Mouse (Mus musculus): ENCODE data around the gene Psmd5. TPM values are rescaled to one million over a fixed set of nuclear protein-coding genes. Genes with fewer than 3 reads are reported as not detected.
"Not testable (repeated sequence)": the region's sequence is repeated elsewhere in the genome, so short reads cannot be mapped to it uniquely, and the experiment has no call there.

Gene Psmd5
- total RNA-seq, 2 experiments from 2014 or later: 31.9 to 35.7 TPM

DNA sequence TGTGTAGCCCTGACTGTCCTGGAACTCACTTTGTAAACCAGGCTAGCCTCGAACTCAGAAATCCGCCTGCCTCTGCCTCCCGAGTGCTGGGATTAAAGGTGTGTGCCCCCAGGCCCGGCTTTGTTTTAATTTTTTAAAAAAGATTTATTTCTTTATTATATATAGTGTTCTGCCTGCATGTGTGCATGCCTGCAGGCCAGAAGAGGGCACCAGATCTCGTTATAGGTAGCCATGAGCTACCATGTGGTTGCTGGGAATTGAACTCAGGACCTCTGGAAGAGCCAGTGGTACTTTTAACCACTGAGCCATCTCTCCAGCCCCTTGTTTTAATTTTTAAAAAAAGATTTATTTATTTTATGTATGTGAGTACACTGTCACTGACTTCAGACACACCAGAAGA lies 34.6 kb downstream of the Psmd5 start:
- peak; percentile 19 for TF ChIP-seq CTCF (IDR thresholded peaks at IDR 0.05)
- intact Hi-C loops (cut with DNase I): not testable (repeated sequence)

DNA sequence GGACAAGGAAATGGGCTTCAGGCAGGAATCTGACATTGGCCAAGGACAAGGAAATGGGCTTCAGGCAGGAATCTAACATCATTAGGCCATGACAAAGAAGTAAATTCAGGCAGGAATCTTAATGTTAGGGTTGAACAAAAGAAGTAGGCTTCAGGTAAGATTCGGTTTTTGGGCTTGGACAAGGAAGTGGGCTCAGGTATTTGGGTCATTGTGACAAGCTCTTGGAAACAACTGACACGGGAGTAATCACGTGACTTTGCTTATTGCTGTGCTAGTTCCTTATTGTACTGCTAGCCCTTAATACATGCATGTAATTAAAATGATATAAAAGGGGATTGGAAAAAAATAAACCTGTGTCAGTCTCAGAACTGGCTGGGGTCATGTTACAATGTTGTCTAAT lies 39.1 kb downstream of the Psmd5 start:
- no peak overlapping the region for H3K27ac ChIP-seq
- DNase-seq (ENCODE audit: extremely low spot score in 1 of 2, low spot score in 2 of 2): no peak
- H3K4me3 ChIP-seq: no peak overlapping the region
- no peak for TF ChIP-seq CTCF (IDR thresholded peaks at IDR 0.05)
- intact Hi-C loops (cut with DNase I): no loop called here

More for the DNA sequence above, 34.6 kb downstream of the Psmd5 start:
- H3K27ac ChIP-seq; DNase-seq (ENCODE audit: extremely low spot score in 1 of 2, low spot score in 2 of 2); H3K4me3 ChIP-seq: not testable (repeated sequence)

DNA sequence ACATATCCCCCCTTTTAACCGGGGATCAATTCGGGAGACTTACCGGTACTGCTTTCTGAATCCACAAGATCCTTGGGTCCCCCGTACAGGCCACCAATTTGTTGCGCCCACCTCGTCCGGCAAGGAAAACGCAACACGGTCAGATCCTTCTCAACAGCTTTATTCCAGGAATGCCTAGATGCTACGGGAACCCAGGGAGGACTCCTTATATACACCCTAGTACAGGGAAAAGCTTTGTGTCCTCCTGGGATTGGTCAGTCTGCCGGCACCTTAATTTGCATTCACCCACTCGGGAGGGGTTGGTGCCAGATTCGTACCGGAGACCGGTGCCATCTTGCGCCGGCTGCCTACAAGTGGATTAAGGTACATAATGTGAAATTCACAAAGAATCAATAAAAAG lies 41.1 kb downstream of the Psmd5 start:
- intact Hi-C loops (cut with DNase I): no loop called here
- no peak overlapping the region for H3K4me3 ChIP-seq
- no peak for DNase-seq (ENCODE audit: extremely low spot score in 1 of 2, low spot score in 2 of 2)
- no peak for TF ChIP-seq CTCF (IDR thresholded peaks at IDR 0.05)
- H3K27ac ChIP-seq: no peak overlapping the region

DNA sequence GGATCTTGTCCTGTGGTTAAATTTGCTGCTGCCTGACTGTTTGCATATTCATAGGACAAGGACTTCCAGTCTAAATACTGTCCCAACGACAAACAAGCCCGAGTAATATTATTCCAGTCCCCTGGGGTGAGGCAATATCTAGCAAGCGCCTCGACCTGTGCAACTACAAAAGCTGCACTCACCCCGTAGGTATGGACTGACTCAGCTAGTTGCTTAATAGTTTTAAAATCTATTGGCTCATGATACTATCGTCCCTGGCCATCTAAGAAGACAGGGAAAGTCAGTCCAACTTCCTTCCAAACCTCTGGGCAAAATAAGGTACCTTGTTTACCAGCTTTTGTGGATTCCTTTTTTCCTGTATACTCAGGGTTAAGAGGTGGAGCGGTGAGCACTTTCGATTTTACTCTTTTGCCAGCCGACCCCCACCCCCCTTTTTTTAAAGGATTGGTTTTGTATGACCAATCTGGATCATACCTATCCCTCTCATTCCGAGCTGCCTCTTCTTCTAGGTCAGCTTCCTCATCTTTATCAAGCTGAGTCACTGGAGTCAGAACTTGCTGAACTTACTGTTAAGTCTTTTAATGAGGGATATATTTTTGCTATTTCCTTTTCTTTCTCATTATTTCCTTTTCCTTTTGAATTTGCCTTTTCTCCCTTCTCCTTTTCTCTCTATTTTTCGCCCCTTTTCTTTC lies 41.9 kb downstream of the Psmd5 start, which contains the start of gene Gm34653:
TSS of gene Gm34653 (plus strand) at position 242 of the 692 bp plus-strand sequence.
- H3K4me3 ChIP-seq; intact Hi-C loops (cut with DNase I); H3K27ac ChIP-seq; DNase-seq (ENCODE audit: extremely low spot score in 1 of 2, low spot score in 2 of 2): not testable (repeated sequence)

DNA sequence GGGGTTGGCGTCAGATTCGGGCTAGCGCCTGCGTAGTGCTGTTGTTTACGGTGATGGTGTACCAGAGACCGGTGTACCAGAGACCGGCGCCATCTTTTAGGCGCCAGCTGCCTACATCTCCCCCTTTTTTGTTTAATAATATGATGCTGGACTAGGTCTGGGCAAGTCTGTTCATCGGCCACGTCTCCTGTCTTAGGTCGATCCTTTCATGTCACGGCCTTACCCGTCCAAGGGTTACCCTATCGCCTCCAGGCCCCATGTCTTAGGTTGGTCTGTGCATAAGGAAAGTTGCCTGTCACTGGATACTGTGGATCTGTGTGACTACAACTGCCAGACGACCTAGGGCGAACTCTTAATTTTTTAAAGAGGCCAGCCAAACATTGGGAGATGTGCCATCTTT lies 44.7 kb downstream of the Psmd5 start:
- H3K4me3 ChIP-seq; intact Hi-C loops (cut with DNase I); DNase-seq (ENCODE audit: extremely low spot score in 1 of 2, low spot score in 2 of 2): not testable (repeated sequence)

GRCm38 (mm10) chr2:34828026-34828425 lies 46.7 kb downstream of the Psmd5 start:
- intact Hi-C loops (cut with DNase I): loop anchor here (5.0 kb wide), 1 partner anchor 279 kb away; the partner anchor contains the start of gene Cntrl
- Histone ChIP-seq H3K4me3 (no peak overlapping the region), H3K27ac (no peak overlapping the region)
- TF ChIP-seq CTCF (IDR thresholded peaks at IDR 0.05): no peak
- no peak for DNase-seq (ENCODE audit: extremely low spot score in 1 of 2, low spot score in 2 of 2)

More for the DNA sequence above, 44.7 kb downstream of the Psmd5 start:
- not testable (repeated sequence) for H3K27ac ChIP-seq

- Histone ChIP-seq H3K4me3 (no peak overlapping the region), H3K27ac (no peak overlapping the region)
- intact Hi-C loops (cut with DNase I): loop anchor here (2.0 to 5.0 kb wide), 3 partner anchors 43 to 280 kb away; partner anchors contain the start of gene Cntrl
- DNase-seq (ENCODE audit: extremely low spot score in 1 of 2, low spot score in 2 of 2): no peak
- no peak for TF ChIP-seq CTCF (IDR thresholded peaks at IDR 0.05)
Observed at GRCm38 (mm10) chr2:34827591-34827990, 47.2 kb downstream of the Psmd5 start.

- DNase-seq (ENCODE audit: extremely low spot score in 1 of 2, low spot score in 2 of 2): no peak
- intact Hi-C loops (cut with DNase I): loop anchor here (2.0 to 5.0 kb wide), 3 partner anchors 44 to 281 kb away; partner anchors contain the start of gene Cntrl
- H3K4me3 ChIP-seq: peak overlapping the region; percentile 85
- H3K27ac ChIP-seq: peak overlapping the region; percentile 93
- no peak for TF ChIP-seq CTCF (IDR thresholded peaks at IDR 0.05)
Observed at GRCm38 (mm10) chr2:34826460-34827231, 48.1 kb downstream of the Psmd5 start.

DNA sequence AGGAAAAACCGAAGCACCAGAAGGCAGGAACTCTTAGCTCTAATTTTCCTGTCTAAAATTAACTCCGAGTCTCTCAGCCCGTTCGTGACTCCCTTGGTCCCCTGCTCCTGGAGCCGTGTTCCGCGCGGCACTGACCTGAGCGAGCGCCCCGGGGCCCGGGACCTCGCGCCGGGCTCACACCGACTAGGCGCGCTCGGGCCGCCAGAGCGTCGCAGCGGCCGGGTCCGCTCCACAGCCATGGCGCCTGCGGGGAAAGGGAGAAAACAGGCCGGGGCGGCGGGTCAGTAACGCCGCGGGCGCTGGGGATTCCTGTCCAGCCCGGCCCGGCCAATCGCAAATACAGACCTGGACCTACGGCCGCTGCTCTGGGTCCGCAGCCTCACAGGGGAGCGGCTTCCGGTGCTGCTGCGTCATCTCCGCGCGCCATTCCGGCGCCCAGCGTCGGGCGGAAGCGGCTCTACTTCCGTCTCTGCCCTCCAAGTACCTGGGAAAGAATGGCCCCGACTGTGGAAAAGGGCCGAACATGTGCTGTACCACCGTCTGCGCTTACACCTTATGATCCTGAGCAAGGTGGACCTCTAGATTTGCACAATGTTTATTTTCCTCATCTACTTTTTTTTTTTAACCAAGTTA lies 48.8 kb downstream of the Psmd5 start, which contains the start of gene Fbxw2:
TSS of gene Fbxw2 (minus strand) at position 485 of the 633 bp plus-strand sequence.
- TF ChIP-seq CTCF (IDR thresholded peaks at IDR 0.05): no peak
- intact Hi-C loops (cut with DNase I): loop anchor here (2.0 to 5.0 kb wide), 3 partner anchors 45 to 281 kb away; partner anchors contain the start of gene Cntrl
- H3K27ac ChIP-seq: peak within 1 kb of the TSS; percentile 93
- peak; percentile 94 for DNase-seq (ENCODE audit: extremely low spot score in 1 of 2, low spot score in 2 of 2)
- H3K4me3 ChIP-seq: peak within 1 kb of the TSS; percentile 85

DNA sequence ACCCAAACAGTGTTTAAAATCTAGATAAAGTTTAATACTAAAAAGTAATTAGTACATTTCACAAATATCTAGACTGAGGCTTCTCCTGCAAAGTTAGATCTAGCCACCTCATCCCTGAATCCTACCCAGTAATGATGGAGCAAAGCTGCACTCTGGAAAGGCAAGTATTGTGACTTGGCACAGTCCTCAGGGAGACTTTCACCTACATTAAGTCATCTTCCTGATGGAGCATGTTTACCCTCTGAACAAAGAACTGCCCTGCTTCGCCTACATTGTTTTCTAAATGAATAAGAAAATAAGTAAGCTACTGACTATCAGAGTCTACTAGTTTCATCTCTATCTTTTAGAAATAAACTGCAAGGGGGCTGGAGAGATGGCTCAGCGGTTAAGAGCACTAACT lies 56.3 kb downstream of the Psmd5 start:
- intact Hi-C loops (cut with DNase I): no loop called here
- Histone ChIP-seq H3K27ac (no peak overlapping the region), H3K4me3 (no peak overlapping the region)
- no peak for TF ChIP-seq CTCF (IDR thresholded peaks at IDR 0.05)
- DNase-seq (ENCODE audit: extremely low spot score in 1 of 2, low spot score in 2 of 2): no peak

DNA sequence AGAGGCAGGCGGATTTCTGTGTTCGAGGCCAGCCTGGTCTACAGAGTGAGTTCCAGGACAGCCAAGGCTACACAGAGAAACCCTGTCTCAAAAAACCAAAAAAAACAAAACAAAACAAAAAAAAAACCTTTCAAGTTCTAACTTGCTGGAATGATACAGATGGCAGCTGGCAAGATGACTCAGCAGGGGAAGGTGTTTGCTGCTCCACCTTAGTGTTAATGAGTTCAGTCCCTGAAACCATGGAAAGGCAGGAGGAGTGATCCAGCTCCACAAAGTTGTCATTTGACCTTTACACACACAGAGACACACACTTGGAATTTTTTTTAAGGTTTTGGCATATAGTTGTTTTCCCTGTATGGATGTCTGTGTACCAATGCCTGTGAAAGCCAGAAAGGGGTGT lies 58.9 kb downstream of the Psmd5 start:
- intact Hi-C loops (cut with DNase I); H3K4me3 ChIP-seq; H3K27ac ChIP-seq; DNase-seq (ENCODE audit: extremely low spot score in 1 of 2, low spot score in 2 of 2): not testable (repeated sequence)

GRCm38 (mm10) chr2:34812706-34813105 lies 62.1 kb downstream of the Psmd5 start:
- Histone ChIP-seq H3K27ac (no peak overlapping the region), H3K4me3 (no peak overlapping the region)
- intact Hi-C loops (cut with DNase I): no loop called here
- no peak for TF ChIP-seq CTCF (IDR thresholded peaks at IDR 0.05)
- DNase-seq (ENCODE audit: extremely low spot score in 1 of 2, low spot score in 2 of 2): no peak

Measured in left cerebral cortex, adult 2 months (tissue).